Mouse (Mus musculus): Measurements from ENCODE around the gene Defb15. TPM values are rescaled to one million over a fixed set of nuclear protein-coding genes. Genes with fewer than 3 reads are reported as not detected.

The Defb15 gene
- total RNA-seq, 2 experiments from 2014 or later, result not detected

Other genes with a start within 250 kb of the Defb15 start
- gene AY761184, start 229.1 kb downstream of the Defb15 start, total RNA-seq (2021), result not detected
- not detected for gene Defa24, start 198.2 kb downstream of the Defb15 start, total RNA-seq (2021)
- not detected for gene Defb50, start 109.2 kb downstream of the Defb15 start, total RNA-seq (2021)
- not detected for gene Defb2, start 92.8 kb downstream of the Defb15 start, total RNA-seq (2021)
- gene Defb10, start 73.8 kb downstream of the Defb15 start, total RNA-seq (2021), result not detected
- not detected for gene Defb9, start 47.3 kb downstream of the Defb15 start, total RNA-seq (2021)
- gene Defb11, start 26.3 kb downstream of the Defb15 start, total RNA-seq (2021), result not detected
- not detected for gene Defb35, start 5.6 kb upstream of the Defb15 start, total RNA-seq (2021)
- gene Defb13, start 14.1 kb upstream of the Defb15 start, total RNA-seq (2021), result not detected
- gene Fam90a1a, start 26.0 kb upstream of the Defb15 start, total RNA-seq (2021), result not detected
- gene Ccdc70, start 37.1 kb upstream of the Defb15 start, total RNA-seq (2021), result not detected
- gene Atp7b, start 127.6 kb upstream of the Defb15 start, total RNA-seq (2021), result 1 to 10 TPM; 2.6 to 3.1 TPM
- 10 to 100 TPM; 27.1 to 30.1 TPM for gene Alg11, start 128.0 kb upstream of the Defb15 start, total RNA-seq (2021)
- under 1 TPM in 1 of 2 experiments, not detected in 1; 0.66 TPM for gene Nek5, start 192.3 kb upstream of the Defb15 start, total RNA-seq (2021)
- gene Nek3, start 233.7 kb upstream of the Defb15 start, total RNA-seq (2021), result 1 to 10 TPM; 2.6 TPM